Mouse (Mus musculus) telencephalon, adult 2 months (tissue): ENCODE results near the gene Glrx.
"Not testable (repeated sequence)": the region's sequence is repeated elsewhere in the genome, so short reads cannot be mapped to it uniquely, and the experiment has no call there.

Experiments
- DNase-seq: peaks from one replicate; pipeline ENCODE4 v3.0.0-alpha.2; 2011; ENCODE audit warnings: low read depth, low spot score

The Glrx gene

DNA sequence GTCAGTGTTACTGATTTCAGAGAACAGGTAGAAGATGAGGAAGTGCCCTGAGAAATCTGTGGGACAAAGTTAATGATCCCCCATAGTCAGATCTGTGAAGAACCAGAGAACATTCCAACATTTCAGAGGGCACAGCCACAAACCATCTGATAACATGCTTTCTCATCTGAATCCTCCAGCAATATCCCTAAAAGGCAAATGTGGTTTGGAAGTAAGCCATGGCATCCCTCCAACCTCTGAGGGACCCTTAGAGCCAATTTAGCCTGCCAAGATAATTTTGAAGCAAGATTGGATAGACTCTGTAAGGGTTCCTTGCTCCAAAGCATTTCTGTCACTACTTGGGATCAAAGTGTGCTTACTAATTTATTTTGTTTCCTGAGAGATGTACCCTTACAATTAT is 6.2 kb upstream of the Glrx start:
- DNase-seq: no peak

GRCm38 (mm10) chr13:75835461-75835860 is 4.2 kb upstream of the Glrx start:
- no peak for DNase-seq

DNA sequence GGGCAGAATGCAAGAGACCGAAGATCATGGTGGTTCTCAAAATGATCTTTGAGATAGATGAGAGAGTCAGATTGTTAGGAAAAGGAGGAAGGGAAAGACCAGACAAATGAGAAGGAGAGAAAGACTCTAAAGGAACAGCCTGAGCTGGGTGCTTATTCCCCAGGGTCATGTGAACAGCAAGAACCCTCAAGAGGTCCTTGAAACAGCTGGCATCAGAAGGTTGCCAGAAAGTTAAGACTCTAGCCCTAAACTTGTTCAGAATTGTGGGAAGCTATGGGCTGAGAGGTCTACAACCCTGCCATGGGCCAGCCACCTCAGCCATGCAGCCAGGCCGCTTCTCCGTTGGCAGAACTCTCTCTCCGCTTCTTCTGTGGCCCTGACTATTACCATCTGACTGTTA is 1.2 kb upstream of the Glrx start:
- DNase-seq: no peak

DNA sequence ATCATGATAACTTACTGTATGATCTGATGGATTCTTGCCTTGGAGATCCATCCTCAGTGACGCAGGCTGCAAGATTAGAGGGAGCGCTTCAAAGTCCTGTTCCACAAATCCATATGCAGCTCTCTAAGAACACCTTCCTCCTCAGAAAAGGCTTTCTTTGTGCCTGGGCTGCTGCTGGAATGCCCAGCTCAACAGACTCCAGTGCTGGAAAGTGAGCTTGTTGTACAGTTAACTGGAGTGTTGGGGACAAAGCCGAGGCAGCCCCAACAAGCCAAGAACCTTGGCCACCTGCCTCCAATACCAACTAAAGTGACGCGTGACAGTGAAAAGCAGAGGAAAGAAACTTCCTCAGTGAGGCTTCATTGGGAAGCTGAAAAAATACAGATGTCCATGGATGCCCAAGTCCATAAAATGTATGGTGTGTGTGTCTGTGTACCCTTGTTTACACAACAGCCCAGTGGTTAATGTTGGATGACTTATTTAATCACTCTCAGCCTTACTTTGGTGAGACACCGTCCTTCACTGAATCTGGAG is 1.2 kb downstream of the Glrx start:
- no peak for DNase-seq

DNA sequence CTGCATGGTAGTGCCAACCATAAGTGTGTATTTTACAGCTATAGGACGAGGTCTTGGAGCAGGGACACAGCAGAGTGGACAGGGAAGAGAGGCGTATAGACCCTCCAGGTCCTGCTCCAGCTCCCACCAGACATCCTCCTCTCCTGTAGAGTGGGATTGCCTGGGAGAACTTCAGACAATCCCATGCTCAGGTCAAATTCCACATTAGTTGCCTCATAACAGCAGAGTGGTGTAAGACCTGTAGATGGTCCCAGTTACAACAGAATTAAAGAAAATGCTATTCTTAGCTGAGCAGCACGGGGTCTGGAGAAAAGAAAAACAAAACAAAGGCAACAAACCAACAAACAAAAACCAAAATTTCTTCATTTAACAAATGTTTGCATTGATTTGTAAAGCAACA is 2.3 kb downstream of the Glrx start:
- DNase-seq: no peak

DNA sequence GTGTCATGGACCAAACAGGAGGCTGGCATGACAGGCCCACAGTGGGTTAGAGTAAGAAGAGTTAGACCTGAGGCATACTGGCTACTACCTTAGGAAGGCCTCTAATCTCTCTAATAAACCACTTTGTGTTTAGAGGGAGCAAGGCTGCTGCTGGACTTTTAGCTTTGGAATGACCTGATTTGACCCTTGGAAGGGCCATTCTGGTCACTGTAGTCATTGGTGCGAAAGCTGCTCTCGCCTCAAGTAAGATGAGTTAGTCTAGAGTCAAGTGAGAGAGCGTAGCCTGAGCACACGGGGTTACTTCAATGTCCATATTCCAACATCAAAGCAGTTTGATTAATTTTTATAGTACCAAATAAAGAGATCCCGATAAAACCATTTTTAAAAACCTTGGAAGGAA is 3.7 kb downstream of the Glrx start:
- no peak for DNase-seq

DNA sequence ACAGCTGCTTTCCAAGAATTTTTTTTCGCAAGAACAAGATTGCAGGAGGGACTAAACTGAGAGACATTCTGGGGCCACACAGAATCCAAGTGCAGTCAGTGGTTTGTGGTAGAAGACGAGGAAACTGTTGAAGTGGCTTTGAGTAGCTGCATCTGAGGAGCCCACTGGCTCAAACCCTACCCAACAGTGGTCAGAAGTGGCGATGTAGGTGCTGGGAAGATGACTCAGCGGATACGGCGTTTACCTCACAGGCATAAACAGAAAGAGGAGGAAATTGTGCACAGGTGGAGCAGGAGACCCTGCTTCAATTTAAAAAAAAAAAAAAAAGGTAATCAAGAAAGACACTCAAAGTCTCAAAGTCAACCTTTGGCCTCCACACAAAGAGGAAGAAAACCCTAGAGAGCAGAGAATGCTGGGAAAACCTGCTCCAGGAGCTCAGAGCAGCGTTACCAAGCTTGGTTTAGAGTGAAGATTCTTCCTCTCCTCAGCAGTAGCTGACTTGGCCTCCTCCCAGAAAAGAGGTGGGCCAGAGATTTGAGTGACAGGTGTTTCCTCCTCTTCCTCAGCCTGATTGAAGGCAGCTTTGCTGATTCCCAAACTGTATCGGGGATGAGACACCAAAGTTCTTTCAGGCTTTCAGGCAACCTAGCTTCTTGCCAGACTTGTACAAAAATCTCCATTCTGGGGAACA is 4.5 kb downstream of the Glrx start:
- no peak for DNase-seq

- no peak for DNase-seq
These were observed 5.3 kb downstream of the Glrx start for GRCm38 (mm10) chr13:75844833-75845518.

DNA sequence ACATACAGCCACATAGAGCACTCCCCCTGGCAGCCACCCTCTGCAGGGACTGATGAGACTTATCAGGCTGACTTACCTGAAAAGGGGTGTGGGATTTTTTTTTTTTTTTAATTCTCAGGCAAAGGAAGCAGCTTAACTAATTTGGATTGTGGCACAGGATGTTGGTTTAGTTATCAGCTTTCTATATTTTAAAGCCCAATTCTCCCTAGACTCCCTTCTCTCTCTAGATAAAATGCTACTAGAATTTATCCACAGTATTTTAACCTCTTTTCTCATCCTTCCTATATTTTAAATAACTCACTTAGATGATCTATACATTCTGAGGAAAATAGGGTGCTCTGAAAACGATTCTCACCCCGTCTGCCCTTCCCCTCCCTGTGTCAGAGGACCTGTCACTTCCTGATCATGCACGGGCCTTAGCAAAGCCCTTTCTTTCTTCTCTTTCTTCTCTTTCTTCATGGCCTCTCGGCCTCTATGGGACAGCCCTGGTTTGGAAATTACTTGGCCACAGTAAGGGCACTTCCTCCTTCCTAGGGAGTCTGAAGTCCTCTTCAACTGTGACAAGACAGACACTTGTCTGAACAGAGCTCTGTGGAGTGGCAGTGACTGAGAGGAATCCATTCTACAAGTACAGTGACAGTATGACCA is 6.0 kb downstream of the Glrx start:
- DNase-seq: no peak

GRCm38 (mm10) chr13:75847027-75847426 is 7.4 kb downstream of the Glrx start:
- DNase-seq: no peak

GRCm38 (mm10) chr13:75852027-75852426 is 12.4 kb downstream of the Glrx start:
- DNase-seq: no peak

DNA sequence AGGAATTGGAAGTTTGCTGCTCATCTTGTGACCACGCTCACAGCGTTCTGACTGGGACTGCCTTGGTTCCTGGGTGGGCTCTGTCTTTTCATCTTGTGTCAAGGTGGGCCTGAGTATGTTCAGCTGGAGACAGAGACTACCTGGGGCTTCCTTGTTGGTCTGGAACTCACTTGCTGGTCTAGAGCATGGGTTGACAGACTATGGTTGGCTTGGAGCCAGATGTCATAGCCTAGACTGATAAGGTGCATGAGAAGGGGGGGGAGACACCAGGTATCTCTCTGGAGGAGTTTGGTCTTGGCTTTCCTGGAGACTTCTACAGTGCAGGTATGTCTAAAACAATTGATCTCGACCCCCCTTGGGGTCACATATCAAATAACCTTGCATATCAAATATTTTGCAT is 13.4 kb downstream of the Glrx start:
- no peak for DNase-seq

GRCm38 (mm10) chr13:75859264-75859844 is 19.7 kb downstream of the Glrx start:
- DNase-seq: no peak

DNA sequence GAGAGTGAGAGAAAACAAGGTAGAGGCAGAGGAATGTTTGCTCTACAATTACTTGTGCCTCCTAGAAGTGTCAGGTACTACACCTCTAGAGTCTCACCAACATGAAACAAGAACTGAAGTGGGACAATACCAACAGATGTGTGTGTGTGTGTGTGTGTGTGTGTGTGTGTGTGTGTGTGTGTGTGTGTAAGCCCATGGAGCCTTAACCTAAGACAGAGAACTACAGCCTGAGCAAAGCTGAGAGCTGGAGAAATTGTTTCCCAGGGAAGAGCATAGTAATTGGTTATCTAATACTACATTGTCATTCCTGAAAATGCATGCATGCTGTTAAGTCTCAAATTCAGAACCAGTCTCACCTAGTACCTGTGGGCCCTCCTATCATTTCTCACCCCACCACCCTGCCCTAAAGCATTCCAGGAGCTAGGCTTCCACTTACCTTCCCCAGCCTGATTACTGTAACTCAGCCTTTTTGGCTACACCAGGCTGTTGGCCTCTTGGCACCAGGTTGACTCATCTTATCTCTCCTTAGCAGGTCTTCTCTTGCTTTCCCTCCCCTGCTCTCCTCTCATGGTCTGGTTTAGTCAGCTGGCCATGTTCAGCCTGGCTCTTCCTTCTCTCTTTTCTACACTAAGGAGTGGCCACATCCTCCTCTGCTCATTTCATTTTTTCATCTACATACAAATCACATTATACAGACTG is 26.0 kb downstream of the Glrx start:
- DNase-seq: no peak

GRCm38 (mm10) chr13:75867876-75868275 is 28.2 kb downstream of the Glrx start:
- peak; percentile 56 for DNase-seq

DNA sequence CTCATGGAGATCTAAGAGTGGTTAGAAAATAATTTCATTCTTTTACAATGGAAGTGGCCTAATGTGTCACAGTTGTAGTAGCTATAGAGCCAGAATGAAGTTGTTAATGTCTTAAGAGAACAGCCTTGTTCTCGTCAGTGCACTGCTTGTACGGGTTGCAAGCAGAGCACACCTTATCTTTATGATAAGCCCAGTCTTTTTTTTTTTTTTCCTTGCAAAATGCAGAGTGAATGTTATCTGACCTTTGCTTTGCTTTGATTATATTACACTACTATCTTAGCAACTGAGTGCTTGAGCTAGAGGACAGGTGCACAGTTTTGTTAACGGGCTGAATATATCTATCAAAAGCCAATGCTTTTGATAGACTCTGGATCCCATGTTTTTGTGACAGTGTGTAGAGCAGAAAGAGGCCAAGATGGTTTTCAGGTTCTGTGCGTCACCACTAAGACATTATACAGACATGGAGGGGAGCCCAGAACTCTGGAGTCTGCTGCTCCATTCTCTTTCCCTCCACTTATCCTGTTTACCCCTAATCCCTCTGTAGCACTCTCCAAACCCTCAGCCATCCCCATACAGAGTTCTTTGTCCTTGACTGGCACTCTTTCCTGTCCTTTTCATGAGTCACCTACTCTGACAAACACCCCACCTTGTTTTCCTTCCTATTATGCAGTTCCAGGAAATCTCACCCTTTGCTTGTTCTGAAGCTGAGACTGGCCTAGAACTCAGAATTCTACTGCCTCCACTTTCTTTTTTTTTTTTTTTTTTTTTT is 35.1 kb downstream of the Glrx start:
- DNase-seq: no peak

- DNase-seq: not testable (repeated sequence)
These were observed 36.5 kb downstream of the Glrx start for GRCm38 (mm10) chr13:75876188-75876587.

GRCm38 (mm10) chr13:75876592-75876991 is 36.9 kb downstream of the Glrx start:
- DNase-seq: no peak

DNA sequence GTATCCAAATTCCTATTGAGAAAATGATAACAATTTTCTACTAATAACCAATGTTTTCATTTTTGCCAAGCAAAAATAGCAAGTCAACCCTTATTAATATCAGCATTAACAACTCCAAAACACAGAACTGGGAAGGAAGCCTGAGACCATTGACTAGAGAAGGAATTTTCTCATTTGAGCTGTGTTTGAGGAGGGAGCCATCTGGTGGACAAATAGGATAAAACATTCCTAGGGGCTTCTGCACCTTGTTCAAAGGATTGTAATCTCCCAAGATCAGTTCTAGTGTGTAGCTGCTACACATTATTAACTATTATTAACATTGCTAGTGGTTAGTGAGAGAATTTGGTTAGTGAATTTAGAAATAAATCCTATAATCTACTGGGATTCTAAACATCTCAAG is 38.2 kb downstream of the Glrx start:
- peak; percentile 54 for DNase-seq

- no peak for DNase-seq
These were observed 40.1 kb downstream of the Glrx start for GRCm38 (mm10) chr13:75879756-75880155.

GRCm38 (mm10) chr13:75880501-75880900 is 40.8 kb downstream of the Glrx start:
- no peak for DNase-seq
